Mouse (Mus musculus): Measurements from ENCODE around the gene Arl2bp. TPM values are rescaled to one million over a fixed set of nuclear protein-coding genes. Genes with fewer than 3 reads are reported as not detected.

The Arl2bp gene
- polyA plus RNA-seq, 1 experiment from 2014 or later, result 21.3 TPM

GRCm38 (mm10) chr8:94697956-94698355 lies 31.6 kb downstream of the Arl2bp start:
- Histone ChIP-seq H3K9me3 (ENCODE audit: low read length) (no peaks in the 10 kb centered on the region), H3K4me1 (ENCODE audit: insufficient read depth) (peaks cover 16% of the 10 kb centered on the region), H3K4me2 (ENCODE audit: low read depth, low read length) (no peak overlapping the region), H3K9ac (replicated peaks) (no peak overlapping the region), H3K27ac (ENCODE audit: low read depth) (no peak overlapping the region), H3K36me3 (replicated peaks; ENCODE audit: insufficient read depth, low read length) (no peaks in the 10 kb centered on the region), H3K4me3 (ENCODE audit: low read depth, low read length) (no peak overlapping the region), H3K27me3 (ENCODE audit: insufficient read depth, low read length) (peaks cover 48% of the 10 kb centered on the region)
- WGBS (ENCODE audit: insufficient replicate concordance), result 73% methylated on average over 6 of the region's 6 CpGs
- TF ChIP-seq EP300 (IDR thresholded peaks at IDR 0.05; ENCODE audit: low read depth), result no peak
- no peak for TF ChIP-seq CTCF (IDR thresholded peaks at IDR 0.05; ENCODE audit: low read depth)
- DNase-seq, result no peak
- ATAC-seq, result no peak

GRCm38 (mm10) chr8:94699366-94699765 lies 33.0 kb downstream of the Arl2bp start:
- peaks cover 17% of the 10 kb centered on the region for H3K4me1 ChIP-seq (ENCODE audit: insufficient read depth)
- no peaks in the 10 kb centered on the region for H3K36me3 ChIP-seq (replicated peaks; ENCODE audit: insufficient read depth, low read length)
- TF ChIP-seq CTCF (IDR thresholded peaks at IDR 0.05; ENCODE audit: low read depth), result no peak
- TF ChIP-seq EP300 (IDR thresholded peaks at IDR 0.05; ENCODE audit: low read depth), result no peak
- WGBS (ENCODE audit: insufficient replicate concordance), result 75% methylated on average over 16 of the region's 16 CpGs
- no peak overlapping the region for H3K27ac ChIP-seq (ENCODE audit: low read depth)
- H3K9ac ChIP-seq (replicated peaks), result no peak overlapping the region
- H3K4me3 ChIP-seq (ENCODE audit: low read depth, low read length), result no peak overlapping the region
- H3K9me3 ChIP-seq (ENCODE audit: low read length), result no peaks in the 10 kb centered on the region
- H3K4me2 ChIP-seq (ENCODE audit: low read depth, low read length), result no peak overlapping the region
- DNase-seq (no peak), ATAC-seq (no peak)
- H3K27me3 ChIP-seq (ENCODE audit: insufficient read depth, low read length), result peaks cover 34% of the 10 kb centered on the region

- TF ChIP-seq EP300 (IDR thresholded peaks at IDR 0.05; ENCODE audit: low read depth) (no peak), CTCF (IDR thresholded peaks at IDR 0.05; ENCODE audit: low read depth) (no peak)
- DNase-seq, result peak; percentile 10
Measured at GRCm38 (mm10) chr8:94700421-94700935, 34.1 kb downstream of the Arl2bp start.

GRCm38 (mm10) chr8:94702156-94702555 lies 35.8 kb downstream of the Arl2bp start:
- Histone ChIP-seq H3K9me3 (ENCODE audit: low read length) (no peaks in the 10 kb centered on the region), H3K4me3 (ENCODE audit: low read depth, low read length) (no peak overlapping the region), H3K4me1 (ENCODE audit: insufficient read depth) (0 out of 2 replicates have a peak, but pooled peaks cover 9% of the 10 kb centered on the region), H3K27me3 (ENCODE audit: insufficient read depth, low read length) (peaks cover 7% of the 10 kb centered on the region), H3K9ac (replicated peaks) (no peak overlapping the region), H3K27ac (ENCODE audit: low read depth) (no peak overlapping the region), H3K4me2 (ENCODE audit: low read depth, low read length) (peak overlapping the region; percentile 76; the same call in 1 of the 2 replicates), H3K36me3 (replicated peaks; ENCODE audit: insufficient read depth, low read length) (no peaks in the 10 kb centered on the region)
- ATAC-seq, result no peak
- peak; percentile 6 for DNase-seq
- 70% methylated on average over 3 of the region's 3 CpGs for WGBS (ENCODE audit: insufficient replicate concordance)
- TF ChIP-seq CTCF (IDR thresholded peaks at IDR 0.05; ENCODE audit: low read depth), result no peak
- no peak for TF ChIP-seq EP300 (IDR thresholded peaks at IDR 0.05; ENCODE audit: low read depth)

More at GRCm38 (mm10) chr8:94700421-94700935, 34.1 kb downstream of the Arl2bp start:
- H3K27me3 ChIP-seq (ENCODE audit: insufficient read depth, low read length), result peaks cover 23% of the 10 kb centered on the region
- no peak for ATAC-seq
- peaks cover 14% of the 10 kb centered on the region for H3K4me1 ChIP-seq (ENCODE audit: insufficient read depth)
- H3K9me3 ChIP-seq (ENCODE audit: low read length), result no peaks in the 10 kb centered on the region
- WGBS (ENCODE audit: insufficient replicate concordance), result 55% methylated on average over 4 of the region's 4 CpGs
- H3K9ac ChIP-seq (replicated peaks), result no peak overlapping the region
- H3K4me3 ChIP-seq (ENCODE audit: low read depth, low read length), result no peak overlapping the region
- no peak overlapping the region for H3K27ac ChIP-seq (ENCODE audit: low read depth)
- no peaks in the 10 kb centered on the region for H3K36me3 ChIP-seq (replicated peaks; ENCODE audit: insufficient read depth, low read length)
- H3K4me2 ChIP-seq (ENCODE audit: low read depth, low read length), result no peak overlapping the region

- WGBS (ENCODE audit: insufficient replicate concordance), result under 1% methylated on average over 35 of the region's 35 CpGs
- TF ChIP-seq CTCF (IDR thresholded peaks at IDR 0.05; ENCODE audit: low read depth) (peak; percentile 97), EP300 (IDR thresholded peaks at IDR 0.05; ENCODE audit: low read depth) (no peak)
- Histone ChIP-seq H3K4me3 (ENCODE audit: low read depth, low read length) (peak overlapping the region; percentile 53), H3K9me3 (ENCODE audit: low read length) (no peaks in the 10 kb centered on the region), H3K27ac (ENCODE audit: low read depth) (peak overlapping the region; percentile 45), H3K4me2 (ENCODE audit: low read depth, low read length) (peak overlapping the region; percentile 76), H3K36me3 (replicated peaks; ENCODE audit: insufficient read depth, low read length) (no peaks in the 10 kb centered on the region), H3K9ac (replicated peaks) (peak overlapping the region; percentile 27; the same call in 1 of the 2 replicates), H3K4me1 (ENCODE audit: insufficient read depth) (0 out of 2 replicates have a peak, but pooled peaks cover 9% of the 10 kb centered on the region), H3K27me3 (ENCODE audit: insufficient read depth, low read length) (peaks cover under 1% of the 10 kb centered on the region)
- ATAC-seq, result peak; percentile 80
- peak; percentile 81 for DNase-seq
Measured at GRCm38 (mm10) chr8:94702844-94703813, 36.7 kb downstream of the Arl2bp start.
